Mouse (Mus musculus) embryonic facial prominence, embryonic 14.5 days (tissue): Measurements from ENCODE around the gene Nfatc3. TPM values are rescaled to one million over a fixed set of nuclear protein-coding genes. Genes with fewer than 3 reads are reported as not detected.

Experiments used
- ATAC-seq: fragments of 200-750 bp; cut with Nextera tagmentation; 2 replicates; pipeline ENCODE4 v1.8.0; 2017; ENCODE audit warnings: low read depth, moderate number of reproducible peaks, moderate TSS enrichment
- DNase-seq: peaks from one replicate; pipeline ENCODE4 v3.0.0-alpha.2; 2015; ENCODE audit warnings: low spot score
- H3K27ac ChIP-seq: fragments of 300-500 bp; sonication (generic); replicated peaks from 2 replicates; pipeline ENCODE4 v1.5.1; 2014; ENCODE audit warnings: low read depth, mild to moderate bottlenecking, low read length, moderate library complexity
- H3K27me3 ChIP-seq: fragments of 300-500 bp; sonication (generic); replicated peaks from 2 replicates; pipeline ENCODE4 v1.6.1; 2014; ENCODE audit warnings: low read length; ENCODE audit not compliant: control insufficient read depth, insufficient read depth
- H3K36me3 ChIP-seq: fragments of 300-500 bp; sonication (generic); 2 replicates; pipeline ENCODE4 v1.6.1; 2014; ENCODE audit warnings: low read length, mixed read lengths; ENCODE audit not compliant: control insufficient read depth, insufficient read depth
- H3K4me1 ChIP-seq: fragments of 300-500 bp; sonication (generic); 2 replicates; pipeline ENCODE4 v1.6.1; 2014; ENCODE audit warnings: antibody characterized with exemption, low read length; ENCODE audit not compliant: control insufficient read depth, insufficient read depth
- H3K4me2 ChIP-seq: fragments of 300-500 bp; sonication (generic); 2 replicates; pipeline ENCODE4 v1.6.1; 2014; ENCODE audit warnings: low read depth, mild to moderate bottlenecking, low read length, moderate library complexity, mixed read lengths
- H3K4me3 ChIP-seq: fragments of 300-500 bp; sonication (generic); 2 replicates; pipeline ENCODE4 v1.5.1; 2014; ENCODE audit warnings: low read depth, mild to moderate bottlenecking, low read length
- H3K9ac ChIP-seq: fragments of 300-500 bp; sonication (generic); 2 replicates; pipeline ENCODE4 v1.6.1; 2014; ENCODE audit warnings: low read depth, mild to moderate bottlenecking, low read length, moderate library complexity, mixed read lengths
- H3K9me3 ChIP-seq: fragments of 300-500 bp; sonication (generic); 2 replicates; pipeline ENCODE4 v1.6.1; 2016; ENCODE audit warnings: low read length; ENCODE audit not compliant: control insufficient read depth
- WGBS: fragments of 180-500 bp; shearing (Covaris S2); extraction: QIAGEN DNeasy Blood & Tissue Kit; methylation state at CpG from one replicate; pipeline ENCODE4 v1.1.7; 2014; 5-methylcytosine and 5-hydroxymethylcytosine counted together
- polyA plus RNA-seq: library from polyadenylated mRNA; unstranded; fragments of >200 nt; fragmentation: Nextera tagmentation; extraction: Ambion mirVana; gene quantifications from 2 replicates; pipeline ENCODE4 v1.2.1, GENCODE M21; 2014

The Nfatc3 gene
- polyA plus RNA-seq, 1 experiment from 2014 or later, result 7.3 TPM

DNA sequence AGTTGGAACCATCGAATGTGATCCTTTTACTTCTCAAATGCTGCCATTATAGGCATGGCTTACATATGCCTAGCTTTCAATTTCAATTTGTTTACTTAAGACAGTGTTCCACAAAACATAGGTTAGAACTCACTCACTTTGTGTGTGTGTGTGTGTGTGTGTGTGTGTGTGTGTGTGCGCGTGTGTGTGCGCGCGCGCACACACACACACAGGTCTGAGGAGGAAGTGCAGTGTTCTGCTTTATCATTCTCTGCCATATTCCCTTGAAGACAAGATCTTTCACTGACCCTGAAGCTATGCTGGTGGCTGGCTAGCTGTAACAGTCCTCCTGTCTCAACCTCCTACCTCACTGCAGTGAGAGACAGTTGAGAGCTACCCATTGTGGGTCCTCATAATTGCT is 4.4 kb downstream of the Nfatc3 start:
- no peaks in the 10 kb centered on the region for H3K27me3 ChIP-seq
- no peak overlapping the region for H3K27ac ChIP-seq
- H3K36me3 ChIP-seq, result no peaks in the 10 kb centered on the region
- H3K4me3 ChIP-seq, result no peak overlapping the region
- H3K4me1 ChIP-seq, result peaks cover 15% of the 10 kb centered on the region
- no peak overlapping the region for H3K4me2 ChIP-seq
- no peak for DNase-seq
- WGBS, result 99% methylated on average over 7 of the region's 7 CpGs
- H3K9me3 ChIP-seq, result no peaks in the 10 kb centered on the region
- no peak overlapping the region for H3K9ac ChIP-seq
- no peak for ATAC-seq

DNA sequence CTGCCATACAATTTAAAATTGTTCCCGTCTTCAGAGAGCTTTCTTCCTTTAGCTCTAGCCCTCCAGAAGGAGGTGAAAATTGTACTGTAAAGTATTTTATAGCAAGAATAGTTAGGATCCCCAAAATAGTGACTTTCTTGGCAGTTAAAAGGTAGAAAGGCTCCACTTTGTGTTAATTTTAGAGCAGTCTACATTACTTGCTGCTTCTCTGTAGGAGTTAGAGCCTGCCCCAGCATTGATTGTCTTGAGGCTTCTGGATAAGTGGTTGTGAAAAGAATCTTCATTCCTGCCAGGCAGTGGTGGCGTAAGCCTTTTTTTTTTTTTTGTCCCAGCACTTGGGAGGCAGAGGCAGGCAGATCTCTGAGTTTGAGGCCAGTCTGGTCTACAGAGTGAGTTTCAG is 8.1 kb downstream of the Nfatc3 start:
- WGBS, result 92% methylated on average over 2 of the region's 2 CpGs
- Histone ChIP-seq H3K9ac (no peak overlapping the region), H3K9me3 (no peaks in the 10 kb centered on the region), H3K27me3 (no peaks in the 10 kb centered on the region), H3K4me3 (no peak overlapping the region), H3K4me2 (no peak overlapping the region), H3K27ac (no peak overlapping the region), H3K4me1 (peaks cover 4% of the 10 kb centered on the region), H3K36me3 (no peaks in the 10 kb centered on the region)
- ATAC-seq, result no peak
- DNase-seq, result no peak

DNA sequence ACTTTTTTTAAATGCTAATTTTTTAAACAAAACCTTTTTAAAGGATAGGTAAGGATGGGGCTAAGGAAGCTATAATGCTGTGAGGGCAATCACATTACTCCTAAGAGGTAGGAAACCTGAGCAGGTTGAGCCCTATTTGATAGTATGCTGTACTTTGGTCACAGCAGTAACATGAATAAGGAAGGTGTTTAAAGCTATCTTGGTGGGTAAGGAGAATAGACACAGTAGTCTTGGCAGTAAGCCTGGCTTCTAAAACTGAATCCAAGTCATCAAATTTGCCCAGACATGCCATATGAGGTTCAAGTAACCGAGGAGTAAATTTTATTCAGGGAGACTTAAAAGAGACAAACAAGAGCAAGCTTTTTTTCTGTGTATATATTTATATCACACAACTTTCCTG is 10.9 kb downstream of the Nfatc3 start:
- WGBS, result 28% methylated on average over 1 of the region's 1 CpGs
- ATAC-seq (no peak), DNase-seq (peak; percentile 53)
- H3K4me1 ChIP-seq, result no peaks in the 10 kb centered on the region
- no peak overlapping the region for H3K4me3 ChIP-seq
- no peaks in the 10 kb centered on the region for H3K9me3 ChIP-seq
- H3K27me3 ChIP-seq, result no peaks in the 10 kb centered on the region
- H3K36me3 ChIP-seq, result no peaks in the 10 kb centered on the region
- H3K9ac ChIP-seq, result no peak overlapping the region
- no peak overlapping the region; the same call in 1 of the 2 replicates for H3K27ac ChIP-seq
- no peak overlapping the region for H3K4me2 ChIP-seq

DNA sequence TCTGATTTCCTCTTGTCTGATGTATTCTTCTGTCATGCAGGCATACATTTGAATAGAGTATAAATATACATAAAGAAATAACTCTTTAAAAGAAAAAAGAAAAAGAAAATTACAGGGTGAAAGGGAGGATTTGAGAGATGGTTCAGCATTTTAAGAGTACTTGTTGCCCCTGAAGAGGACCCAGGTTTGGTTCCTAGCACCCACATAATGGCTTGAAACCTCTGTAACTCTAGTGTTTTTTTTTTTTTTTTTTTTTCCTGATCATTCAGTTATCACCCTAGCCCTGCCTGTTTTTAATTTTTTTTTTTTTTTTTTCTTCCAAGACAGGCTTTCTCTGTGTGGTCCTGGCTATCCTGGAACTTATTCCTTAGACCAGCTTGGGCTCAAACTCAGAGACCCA is 13.5 kb downstream of the Nfatc3 start:
- H3K27ac ChIP-seq, result no peak overlapping the region
- no peaks in the 10 kb centered on the region for H3K36me3 ChIP-seq
- no peak overlapping the region for H3K9ac ChIP-seq
- no peak overlapping the region for H3K4me3 ChIP-seq
- ATAC-seq (no peak), DNase-seq (no peak)
- no peaks in the 10 kb centered on the region for H3K4me1 ChIP-seq
- H3K9me3 ChIP-seq, result no peaks in the 10 kb centered on the region
- no peaks in the 10 kb centered on the region for H3K27me3 ChIP-seq
- no peak overlapping the region for H3K4me2 ChIP-seq

DNA sequence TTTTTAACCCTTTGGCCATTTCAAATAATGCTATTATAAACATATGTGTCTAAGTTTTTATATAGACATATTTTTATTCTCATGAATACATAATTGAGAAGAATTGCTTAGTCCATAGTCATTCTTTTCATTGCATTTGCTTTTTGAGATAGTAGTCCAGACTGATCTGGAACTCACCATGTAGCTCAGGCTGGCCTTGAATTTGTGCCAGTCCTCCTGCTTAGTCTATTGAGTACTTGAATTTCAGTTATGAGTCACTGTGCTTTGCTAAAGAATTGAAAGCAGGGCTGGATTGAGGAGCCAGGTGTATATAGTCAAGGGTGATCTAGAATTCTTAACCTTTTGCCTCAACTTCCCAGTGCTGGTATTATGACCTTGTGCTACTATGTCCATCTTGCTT is 15.6 kb downstream of the Nfatc3 start:
- ATAC-seq (no peak), DNase-seq (no peak)
- Histone ChIP-seq H3K9me3 (no peaks in the 10 kb centered on the region), H3K9ac (no peak overlapping the region), H3K27me3 (no peaks in the 10 kb centered on the region), H3K4me1 (no peaks in the 10 kb centered on the region), H3K27ac (no peak overlapping the region), H3K4me2 (no peak overlapping the region), H3K36me3 (0 out of 2 replicates have a peak, but pooled peaks cover 5% of the 10 kb centered on the region), H3K4me3 (no peak overlapping the region)

DNA sequence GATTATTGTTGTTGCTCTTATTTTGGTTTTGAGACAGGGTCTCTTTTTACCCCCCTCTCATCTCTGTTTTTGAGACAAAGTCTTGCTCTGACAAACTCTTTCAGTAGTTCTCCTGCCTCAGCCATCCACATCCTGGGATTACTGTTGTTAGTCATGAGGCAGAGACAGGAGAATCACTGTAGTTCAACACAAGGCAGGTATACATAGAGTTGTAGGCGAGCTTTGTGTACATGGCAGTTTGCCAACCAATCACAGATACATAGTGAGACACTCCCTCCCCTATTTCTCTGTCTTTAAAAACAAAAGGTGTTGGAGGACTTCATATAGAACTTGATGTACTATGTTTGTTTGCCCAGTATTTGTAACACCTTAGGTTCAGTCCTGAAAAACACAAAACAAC is 16.0 kb downstream of the Nfatc3 start:
- Histone ChIP-seq H3K9ac (no peak overlapping the region), H3K4me2 (no peak overlapping the region), H3K27me3 (no peaks in the 10 kb centered on the region), H3K4me1 (no peaks in the 10 kb centered on the region), H3K27ac (no peak overlapping the region), H3K4me3 (no peak overlapping the region), H3K36me3 (0 out of 2 replicates have a peak, but pooled peaks cover 9% of the 10 kb centered on the region), H3K9me3 (no peaks in the 10 kb centered on the region)
- 86% methylated on average over 1 of the region's 1 CpGs for WGBS
- ATAC-seq (no peak), DNase-seq (no peak)

DNA sequence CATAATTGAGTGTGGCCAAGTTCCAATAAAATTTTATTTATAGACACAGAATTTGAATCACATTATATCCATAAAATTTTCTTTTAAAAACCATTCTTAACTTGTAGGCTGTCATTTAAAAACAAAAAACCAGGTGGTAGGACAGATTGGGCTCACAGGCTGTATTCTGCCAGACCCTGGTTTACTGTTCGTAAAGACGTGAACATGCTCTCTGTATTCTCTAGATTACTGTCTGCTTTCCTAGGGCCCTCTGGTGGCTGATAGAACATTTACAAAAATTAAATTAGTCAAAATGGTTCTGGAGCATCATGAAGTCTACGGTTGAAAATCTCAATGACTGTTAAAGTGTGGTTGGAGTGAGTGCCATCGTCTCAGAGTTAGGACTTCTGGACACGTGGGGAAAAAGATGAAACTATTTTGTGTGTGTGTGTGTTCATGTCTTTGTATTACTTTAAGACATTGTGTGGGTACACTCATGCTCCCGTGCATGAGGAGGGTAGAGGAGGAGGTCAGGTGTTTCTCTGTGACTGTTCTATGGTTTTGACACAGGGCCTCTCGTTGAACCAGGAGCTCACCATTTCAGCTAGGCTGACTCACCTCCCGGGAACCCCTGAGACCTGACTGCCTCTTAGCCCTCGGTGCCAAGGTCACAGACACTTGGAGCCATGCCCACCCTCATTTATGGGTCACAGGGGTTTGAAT is 16.7 kb downstream of the Nfatc3 start:
- H3K4me1 ChIP-seq, result no peaks in the 10 kb centered on the region

DNA sequence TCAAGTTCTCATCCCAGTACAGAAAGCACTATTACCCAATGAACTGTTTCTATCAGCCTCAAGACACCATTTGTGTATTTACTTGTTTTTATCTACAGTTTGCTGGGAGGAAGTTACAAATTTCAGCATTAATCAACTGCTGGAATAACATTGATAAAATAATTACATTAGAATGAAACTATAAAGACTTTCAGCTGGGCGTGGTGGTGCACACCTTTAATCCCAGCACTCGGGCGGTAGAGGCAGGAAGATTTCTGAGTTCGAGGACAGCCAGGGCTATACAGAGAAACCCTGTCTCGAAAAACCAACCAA is 17.2 kb downstream of the Nfatc3 start:
- 0 out of 2 replicates have a peak, but pooled peaks cover 10% of the 10 kb centered on the region for H3K36me3 ChIP-seq
- H3K4me2 ChIP-seq, result no peak overlapping the region
- WGBS, result 96% methylated on average over 5 of the region's 5 CpGs
- H3K4me1 ChIP-seq, result no peaks in the 10 kb centered on the region
- H3K9ac ChIP-seq, result no peak overlapping the region
- no peak overlapping the region for H3K27ac ChIP-seq
- no peak overlapping the region for H3K4me3 ChIP-seq
- DNase-seq (no peak), ATAC-seq (no peak)
- no peaks in the 10 kb centered on the region for H3K9me3 ChIP-seq
- H3K27me3 ChIP-seq, result no peaks in the 10 kb centered on the region

More for the DNA sequence above, 16.7 kb downstream of the Nfatc3 start:
- Histone ChIP-seq H3K36me3 (0 out of 2 replicates have a peak, but pooled peaks cover 9% of the 10 kb centered on the region), H3K27ac (no peak overlapping the region), H3K4me2 (no peak overlapping the region), H3K27me3 (no peaks in the 10 kb centered on the region), H3K4me3 (no peak overlapping the region), H3K9me3 (no peaks in the 10 kb centered on the region), H3K9ac (no peak overlapping the region)
- WGBS, result 82% methylated on average over 9 of the region's 9 CpGs
- DNase-seq (no peak), ATAC-seq (no peak)

DNA sequence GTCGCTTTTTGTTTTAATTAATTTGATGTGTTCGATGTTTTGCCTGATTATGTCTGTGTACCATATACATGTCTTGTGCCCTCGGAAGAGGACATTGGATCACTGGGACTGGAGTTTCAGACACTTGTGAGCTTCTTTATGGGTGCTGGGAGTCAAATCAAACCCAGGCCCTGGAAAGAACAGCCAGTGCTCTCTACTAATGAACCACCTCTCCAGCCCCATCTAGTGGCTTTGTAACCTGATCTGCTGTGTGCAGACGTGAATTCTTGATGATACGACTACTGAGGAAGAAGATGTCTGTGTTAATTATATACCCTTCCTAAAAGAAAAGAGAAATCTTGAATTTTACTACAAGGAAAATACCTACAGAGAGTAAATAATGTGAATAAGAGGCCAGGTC is 18.0 kb downstream of the Nfatc3 start:
- no peaks in the 10 kb centered on the region for H3K9me3 ChIP-seq
- H3K4me3 ChIP-seq, result no peak overlapping the region
- H3K27me3 ChIP-seq, result no peaks in the 10 kb centered on the region
- 65% methylated on average over 5 of the region's 5 CpGs for WGBS
- ATAC-seq, result no peak
- H3K9ac ChIP-seq, result no peak overlapping the region
- DNase-seq, result no peak
- H3K4me1 ChIP-seq, result no peaks in the 10 kb centered on the region
- H3K36me3 ChIP-seq, result 0 out of 2 replicates have a peak, but pooled peaks cover 12% of the 10 kb centered on the region
- no peak overlapping the region for H3K4me2 ChIP-seq
- no peak overlapping the region for H3K27ac ChIP-seq
